Mouse (Mus musculus): ENCODE data around the gene 4930412O13Rik. TPM values are rescaled to one million over a fixed set of nuclear protein-coding genes. Genes with fewer than 3 reads are reported as not detected.
A peak's percentile ranks its signal among the peaks of the same experiment; 100 is the strongest.

Gene 4930412O13Rik
- polyA plus RNA-seq, 1 experiment from 2014 or later: not detected

GRCm38 (mm10) chr2:9876621-9877325 lies 4.3 kb upstream of the 4930412O13Rik start:
- Histone ChIP-seq H3K4me2 (peak overlapping the region; percentile 98), H3K27me3 (ENCODE audit: insufficient read depth, low read length) (peaks cover 77% of the 10 kb centered on the region), H3K4me3 (ENCODE audit: low read depth, low read length) (peak overlapping the region; percentile 49), H3K4me1 (ENCODE audit: insufficient read depth) (peaks cover 7% of the 10 kb centered on the region; the same call in 1 of the 2 replicates), H3K27ac (ENCODE audit: low read depth) (no peak overlapping the region), H3K9ac (peak overlapping the region; percentile 44), H3K36me3 (ENCODE audit: insufficient read depth) (no peaks in the 10 kb centered on the region), H3K9me3 (ENCODE audit: low read depth, low read length) (no peaks in the 10 kb centered on the region)
- ATAC-seq (ENCODE audit: insufficient read depth): no peak
- DNase-seq: no peak
- 6% methylated on average over 31 of the region's 31 CpGs for WGBS
- TF ChIP-seq CTCF (IDR thresholded peaks at IDR 0.05; ENCODE audit: low read depth): no peak

DNA sequence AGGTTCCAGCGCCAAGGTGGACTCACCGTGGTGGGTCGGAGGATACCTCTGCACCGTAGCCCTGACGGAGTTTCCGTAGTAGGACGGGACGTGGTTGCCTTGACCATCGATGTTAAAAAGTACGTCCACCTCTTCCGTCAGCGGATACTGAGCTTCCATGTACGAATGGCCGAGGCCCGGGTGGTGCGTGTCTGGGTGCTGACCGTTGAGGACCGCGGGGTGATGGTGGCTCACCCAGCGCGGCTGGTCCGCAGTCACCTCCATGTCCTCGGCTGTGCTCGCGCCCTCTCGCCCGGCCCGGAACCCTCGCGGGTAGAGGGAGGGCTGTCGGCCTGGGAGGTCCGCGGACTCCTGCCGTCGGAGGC lies 3.7 kb upstream of the 4930412O13Rik start:
- H3K4me1 ChIP-seq (ENCODE audit: insufficient read depth): peaks cover 7% of the 10 kb centered on the region; the same call in 1 of the 2 replicates

DNA sequence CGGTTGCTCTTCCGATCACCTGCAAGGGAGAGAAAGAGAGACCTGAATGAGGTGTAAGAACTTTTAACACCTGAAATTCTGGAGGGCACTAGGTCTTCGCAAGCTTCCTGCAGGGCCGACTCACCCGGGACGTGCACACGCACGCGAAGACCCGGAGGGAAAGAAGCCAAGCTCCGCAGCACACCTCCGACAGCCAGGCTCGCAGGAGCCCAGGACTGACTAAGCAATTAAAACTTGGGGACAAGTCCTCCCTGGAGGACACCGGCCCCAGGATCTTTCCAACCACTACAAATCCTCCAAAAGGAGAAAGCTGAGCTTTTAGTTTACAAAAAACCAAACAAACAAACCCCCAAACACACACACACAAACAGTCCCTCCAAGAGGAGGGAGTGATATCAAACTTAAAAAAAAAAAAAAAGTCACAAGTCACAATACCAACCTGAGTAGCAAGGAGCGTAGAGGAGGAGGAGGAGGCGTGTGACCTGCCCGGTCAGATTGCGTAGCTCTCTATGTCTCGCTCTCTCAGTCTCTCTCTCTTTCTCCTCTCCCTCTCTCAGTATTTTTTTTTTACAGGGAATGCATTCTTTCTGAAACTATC lies 3.0 kb upstream of the 4930412O13Rik start:
- H3K9ac ChIP-seq: no peak overlapping the region; the same call in 1 of the 2 replicates
- under 1% methylated on average over 19 of the region's 19 CpGs for WGBS
- no peak overlapping the region for H3K27ac ChIP-seq (ENCODE audit: low read depth)
- DNase-seq (no peak), ATAC-seq (ENCODE audit: insufficient read depth) (no peak)
- no peaks in the 10 kb centered on the region for H3K36me3 ChIP-seq (ENCODE audit: insufficient read depth)
- peak overlapping the region; percentile 98 for H3K4me2 ChIP-seq
- H3K27me3 ChIP-seq (ENCODE audit: insufficient read depth, low read length): peaks cover 82% of the 10 kb centered on the region
- H3K4me1 ChIP-seq (ENCODE audit: insufficient read depth): peaks cover 7% of the 10 kb centered on the region; the same call in 1 of the 2 replicates
- TF ChIP-seq CTCF (IDR thresholded peaks at IDR 0.05; ENCODE audit: low read depth): no peak
- H3K4me3 ChIP-seq (ENCODE audit: low read depth, low read length): peak overlapping the region; percentile 49
- H3K9me3 ChIP-seq (ENCODE audit: low read depth, low read length): no peaks in the 10 kb centered on the region

More for the DNA sequence above, 3.7 kb upstream of the 4930412O13Rik start:
- Histone ChIP-seq H3K4me3 (ENCODE audit: low read depth, low read length) (peak overlapping the region; percentile 49), H3K36me3 (ENCODE audit: insufficient read depth) (no peaks in the 10 kb centered on the region), H3K9ac (peak overlapping the region; percentile 44; the same call in 1 of the 2 replicates), H3K9me3 (ENCODE audit: low read depth, low read length) (no peaks in the 10 kb centered on the region), H3K27ac (ENCODE audit: low read depth) (no peak overlapping the region), H3K4me2 (peak overlapping the region; percentile 98), H3K27me3 (ENCODE audit: insufficient read depth, low read length) (peaks cover 80% of the 10 kb centered on the region)
- ATAC-seq (ENCODE audit: insufficient read depth) (no peak), DNase-seq (no peak)
- no peak for TF ChIP-seq CTCF (IDR thresholded peaks at IDR 0.05; ENCODE audit: low read depth)
- WGBS: under 1% methylated on average over 35 of the region's 35 CpGs

GRCm38 (mm10) chr2:9878564-9879081 lies 2.4 kb upstream of the 4930412O13Rik start:
- Histone ChIP-seq H3K9me3 (ENCODE audit: low read depth, low read length) (no peaks in the 10 kb centered on the region), H3K36me3 (ENCODE audit: insufficient read depth) (no peaks in the 10 kb centered on the region), H3K4me3 (ENCODE audit: low read depth, low read length) (peak overlapping the region; percentile 49), H3K9ac (no peak overlapping the region), H3K27ac (ENCODE audit: low read depth) (no peak overlapping the region), H3K27me3 (ENCODE audit: insufficient read depth, low read length) (peaks cover 82% of the 10 kb centered on the region), H3K4me1 (ENCODE audit: insufficient read depth) (peaks cover 7% of the 10 kb centered on the region; the same call in 1 of the 2 replicates), H3K4me2 (peak overlapping the region; percentile 98)
- DNase-seq (peak; percentile 80), ATAC-seq (ENCODE audit: insufficient read depth) (peak; percentile 41)
- under 1% methylated on average over 32 of the region's 33 CpGs for WGBS
- TF ChIP-seq CTCF (IDR thresholded peaks at IDR 0.05; ENCODE audit: low read depth): no peak

DNA sequence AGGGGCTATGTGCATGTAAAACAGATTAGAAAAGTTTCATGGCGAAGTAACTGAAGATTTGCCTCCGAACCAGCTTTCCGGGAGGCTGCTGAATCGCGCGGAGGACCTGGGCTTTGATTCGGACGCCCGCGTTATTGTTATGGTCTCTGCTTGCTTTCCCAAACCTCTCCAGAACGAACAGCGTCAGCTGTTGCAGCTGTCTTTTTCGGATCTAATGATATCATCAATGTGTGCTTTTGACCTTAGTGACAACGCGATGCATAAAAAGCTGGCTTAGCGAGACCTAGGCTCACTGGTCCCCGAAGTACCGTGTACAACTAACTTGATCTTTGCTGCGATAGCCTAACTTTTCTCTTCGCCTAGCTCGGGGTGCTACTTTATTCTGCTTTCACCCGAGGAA lies 2.0 kb upstream of the 4930412O13Rik start:
- H3K4me1 ChIP-seq (ENCODE audit: insufficient read depth): peaks cover 7% of the 10 kb centered on the region; the same call in 1 of the 2 replicates
- ATAC-seq (ENCODE audit: insufficient read depth): peak; percentile 23

DNA sequence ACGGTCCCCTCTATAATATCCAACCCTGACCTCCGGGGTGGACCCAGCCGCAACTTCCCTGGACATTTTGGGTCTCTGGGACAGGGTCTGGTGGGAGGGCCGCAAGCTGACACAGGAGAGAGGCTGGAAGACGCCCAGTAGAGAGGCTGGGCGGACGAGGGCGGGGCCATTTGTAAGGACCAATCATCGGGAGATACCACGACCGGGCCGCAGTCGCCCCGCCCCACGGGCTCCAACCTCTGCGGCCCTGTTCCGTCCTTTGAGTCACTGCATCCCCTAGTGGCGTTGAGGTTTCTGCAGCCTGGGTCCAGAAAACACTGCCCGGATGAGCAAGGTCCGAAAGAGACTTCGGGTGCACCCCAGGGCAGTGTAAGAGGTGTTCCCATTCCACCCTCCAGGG lies 1.6 kb upstream of the 4930412O13Rik start:
- H3K4me1 ChIP-seq (ENCODE audit: insufficient read depth): peaks cover 7% of the 10 kb centered on the region; the same call in 1 of the 2 replicates
- no peaks in the 10 kb centered on the region for H3K36me3 ChIP-seq (ENCODE audit: insufficient read depth)
- peak overlapping the region; percentile 49 for H3K4me3 ChIP-seq (ENCODE audit: low read depth, low read length)
- peaks cover 82% of the 10 kb centered on the region for H3K27me3 ChIP-seq (ENCODE audit: insufficient read depth, low read length)
- DNase-seq (peak; percentile 98), ATAC-seq (ENCODE audit: insufficient read depth) (peak; percentile 97)
- no peak overlapping the region for H3K9ac ChIP-seq
- WGBS: 1% methylated on average over 21 of the region's 21 CpGs
- peak overlapping the region; percentile 98 for H3K4me2 ChIP-seq
- peak overlapping the region; percentile 42; the same call in 1 of the 2 replicates for H3K27ac ChIP-seq (ENCODE audit: low read depth)
- TF ChIP-seq CTCF (IDR thresholded peaks at IDR 0.05; ENCODE audit: low read depth): peak; percentile 94
- no peaks in the 10 kb centered on the region for H3K9me3 ChIP-seq (ENCODE audit: low read depth, low read length)

More for the DNA sequence above, 2.0 kb upstream of the 4930412O13Rik start:
- H3K4me2 ChIP-seq: peak overlapping the region; percentile 98
- H3K9me3 ChIP-seq (ENCODE audit: low read depth, low read length): no peaks in the 10 kb centered on the region
- H3K4me3 ChIP-seq (ENCODE audit: low read depth, low read length): peak overlapping the region; percentile 49
- under 1% methylated on average over 22 of the region's 22 CpGs for WGBS
- no peak for TF ChIP-seq CTCF (IDR thresholded peaks at IDR 0.05; ENCODE audit: low read depth)
- H3K27ac ChIP-seq (ENCODE audit: low read depth): peak overlapping the region; percentile 42; the same call in 1 of the 2 replicates
- H3K27me3 ChIP-seq (ENCODE audit: insufficient read depth, low read length): peaks cover 82% of the 10 kb centered on the region
- peak; percentile 49 for DNase-seq
- no peak overlapping the region for H3K9ac ChIP-seq
- H3K36me3 ChIP-seq (ENCODE audit: insufficient read depth): no peaks in the 10 kb centered on the region

- Histone ChIP-seq H3K4me1 (ENCODE audit: insufficient read depth) (peaks cover 7% of the 10 kb centered on the region; the same call in 1 of the 2 replicates), H3K4me2 (peak overlapping the region; percentile 98), H3K9ac (no peak overlapping the region), H3K4me3 (ENCODE audit: low read depth, low read length) (no peak overlapping the region), H3K27ac (ENCODE audit: low read depth) (no peak overlapping the region), H3K9me3 (ENCODE audit: low read depth, low read length) (no peaks in the 10 kb centered on the region), H3K27me3 (ENCODE audit: insufficient read depth, low read length) (peaks cover 82% of the 10 kb centered on the region), H3K36me3 (ENCODE audit: insufficient read depth) (no peaks in the 10 kb centered on the region)
- WGBS: 8% methylated on average over 11 of the region's 11 CpGs
- TF ChIP-seq CTCF (IDR thresholded peaks at IDR 0.05; ENCODE audit: low read depth): no peak
- no peak for ATAC-seq (ENCODE audit: insufficient read depth)
- DNase-seq: no peak
Observed at GRCm38 (mm10) chr2:9880271-9880670, 781 bp upstream of the 4930412O13Rik start.
